Mouse (Mus musculus): ENCODE data around the gene Gadl1.

Gadl1 gene

DNA sequence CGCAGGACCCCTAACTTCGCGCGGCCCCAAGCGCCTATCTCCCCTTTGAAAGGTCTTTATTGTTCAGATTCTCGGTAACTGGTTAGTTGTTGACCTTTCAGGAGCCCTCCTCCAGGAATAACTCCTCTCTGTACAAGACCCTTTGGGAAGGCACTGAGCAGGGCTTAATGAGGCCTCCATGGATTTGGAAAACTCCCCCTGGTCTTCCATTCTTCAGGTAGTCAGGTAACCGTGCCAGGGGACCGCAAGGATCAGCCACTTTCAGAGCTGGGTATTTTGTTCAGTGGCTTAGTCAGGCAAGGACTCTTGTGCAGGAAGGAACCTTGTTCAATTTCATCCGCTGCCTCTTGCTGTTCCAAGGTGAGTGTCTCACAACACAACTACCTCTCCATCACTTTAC is at the start of gene Gadl1:
TSS of gene Gadl1 (plus strand) at position 301 of the 400 bp plus-strand sequence.
- no peak for DNase-seq (ENCODE audit: low spot score)

GRCm38 (mm10) chr9:115862802-115863201 is 46.5 kb upstream of the Gadl1 start:
- DNase-seq (ENCODE audit: low spot score): no peak

GRCm38 (mm10) chr9:115863326-115863725 is 45.9 kb upstream of the Gadl1 start:
- no peak for DNase-seq (ENCODE audit: low spot score)

- DNase-seq (ENCODE audit: low spot score): no peak
Measured at GRCm38 (mm10) chr9:115867277-115867676, 42.0 kb upstream of the Gadl1 start.

DNA sequence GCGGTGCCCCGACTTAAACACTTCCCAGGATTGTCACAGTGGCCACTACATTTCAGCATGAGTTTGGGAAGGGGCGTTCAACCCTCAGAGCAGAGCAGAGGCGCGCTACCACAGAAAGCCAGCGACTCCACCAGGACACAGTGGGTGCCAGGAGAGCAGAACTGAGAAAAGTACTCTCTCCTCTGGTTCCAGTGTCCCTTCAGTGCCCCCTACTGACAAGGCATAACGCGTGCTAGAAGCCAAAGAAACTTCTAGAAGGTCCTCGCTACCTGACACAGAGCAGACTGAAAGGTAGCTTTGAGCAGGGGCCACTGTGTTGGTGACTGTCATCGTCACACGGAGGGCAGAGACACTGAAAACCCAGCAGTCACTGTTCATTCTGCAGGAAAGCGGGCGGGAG is 39.1 kb upstream of the Gadl1 start:
- no peak for DNase-seq (ENCODE audit: low spot score)

DNA sequence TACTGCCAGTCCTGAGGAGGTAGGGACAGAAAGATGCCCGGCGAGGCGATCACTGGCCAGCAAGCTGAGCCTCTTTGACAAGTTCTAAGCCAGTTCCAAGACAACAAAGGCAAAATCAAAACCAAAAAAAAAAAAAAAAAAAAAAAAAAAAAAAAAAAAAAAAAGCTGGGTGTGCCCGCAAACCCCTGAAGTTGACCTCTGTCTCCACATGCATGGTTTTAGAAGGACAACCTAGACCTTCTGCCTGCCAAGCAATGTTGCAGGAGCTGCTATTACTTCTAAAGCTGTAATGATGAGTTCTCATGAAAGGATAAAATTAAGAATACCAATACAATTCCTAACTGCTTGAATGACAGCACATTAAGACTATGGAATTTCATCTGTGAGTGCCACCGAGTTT is 38.6 kb upstream of the Gadl1 start:
- no peak for DNase-seq (ENCODE audit: low spot score)

DNA sequence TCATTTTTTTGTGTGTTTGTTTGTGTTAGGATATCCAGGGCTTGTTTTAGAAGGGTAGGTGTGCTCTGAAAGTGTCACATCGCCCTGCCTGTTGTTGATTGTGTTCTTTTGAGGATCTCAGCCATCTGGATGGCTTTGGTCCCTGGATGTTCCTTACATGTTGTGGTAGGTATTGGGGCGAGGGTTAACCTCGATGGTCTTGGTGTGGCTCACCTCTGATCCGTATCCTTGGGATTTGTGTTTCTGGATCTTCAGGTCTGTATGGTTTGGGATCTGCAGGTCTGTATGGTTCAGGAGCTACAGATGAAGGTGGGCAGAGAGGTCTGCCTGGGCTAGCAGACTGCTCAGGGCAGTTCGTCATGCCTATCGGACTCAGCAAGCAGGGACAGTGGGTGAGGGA is 28.8 kb upstream of the Gadl1 start:
- no peak for DNase-seq (ENCODE audit: low spot score)

DNA sequence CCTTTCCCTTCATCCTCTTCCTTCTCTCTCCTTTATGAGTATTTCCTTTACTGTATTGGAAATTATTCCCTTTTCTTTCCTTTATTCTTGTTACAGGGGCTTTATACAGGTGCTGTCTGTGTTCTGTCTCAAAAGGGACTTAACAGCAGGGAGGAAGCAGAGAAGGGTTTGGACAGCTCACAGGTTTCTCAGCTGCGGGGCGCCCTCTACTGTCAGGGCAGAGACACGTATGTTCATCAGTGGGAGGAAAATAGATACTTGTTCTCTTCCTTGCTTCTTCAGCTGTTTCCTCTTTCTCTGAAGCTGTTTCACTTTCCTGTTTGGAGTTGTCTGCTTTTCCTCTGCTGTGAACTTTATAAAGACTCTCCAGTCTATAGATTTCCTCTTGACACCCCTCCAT is 28.1 kb upstream of the Gadl1 start:
- DNase-seq (ENCODE audit: low spot score): no peak

DNA sequence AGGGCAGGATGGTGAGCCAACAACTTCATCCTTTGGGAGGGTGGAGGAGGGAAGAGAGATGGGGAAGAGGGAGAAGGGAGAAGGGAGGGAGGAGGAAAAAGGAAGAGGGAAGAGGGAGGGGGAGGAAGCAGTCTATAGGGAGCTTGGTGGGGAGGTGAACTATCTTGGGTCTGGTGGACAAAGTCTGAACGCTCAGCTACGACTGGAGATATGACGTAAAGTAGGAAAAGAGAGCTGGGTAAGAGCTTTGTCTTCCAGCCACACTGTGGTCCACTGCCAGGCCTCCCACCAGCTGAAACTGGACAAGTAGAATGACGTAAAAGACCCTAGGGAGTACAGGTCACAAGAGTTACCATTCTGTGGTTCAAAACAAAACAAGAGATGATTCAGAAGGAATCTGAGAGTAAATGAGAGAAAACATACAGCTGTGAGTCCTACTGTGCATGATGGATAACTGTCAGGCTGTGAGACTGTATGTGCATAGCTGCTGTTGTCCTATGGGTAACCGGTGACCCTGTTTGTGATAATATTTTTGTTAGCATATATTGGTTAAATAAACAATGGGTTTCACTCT is 26.5 kb upstream of the Gadl1 start:
- no peak for DNase-seq (ENCODE audit: low spot score)

- no peak for DNase-seq (ENCODE audit: low spot score)
Measured at GRCm38 (mm10) chr9:115883413-115883812, 25.8 kb upstream of the Gadl1 start.

DNA sequence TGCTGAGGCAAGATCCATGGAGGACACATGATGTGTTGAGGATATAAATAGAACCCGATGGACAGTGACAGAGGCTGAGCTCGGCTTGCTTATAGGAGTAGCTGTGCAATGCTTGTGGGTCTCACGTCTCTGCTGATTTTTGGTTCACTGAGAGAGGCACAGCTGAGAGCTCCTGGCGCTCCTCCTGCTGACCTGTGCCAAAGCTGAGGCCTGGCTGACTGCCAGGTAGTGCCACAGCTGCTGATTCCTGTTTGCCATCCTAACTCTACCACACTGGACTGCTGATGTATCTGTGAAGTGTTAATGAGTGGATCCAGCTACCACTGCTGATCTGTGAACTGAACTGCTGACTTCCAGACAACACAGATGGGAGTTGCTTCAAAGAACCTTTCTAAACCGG is 21.7 kb upstream of the Gadl1 start:
- no peak for DNase-seq (ENCODE audit: low spot score)

- no peak for DNase-seq (ENCODE audit: low spot score)
Measured at GRCm38 (mm10) chr9:115893131-115893530, 16.1 kb upstream of the Gadl1 start.

DNA sequence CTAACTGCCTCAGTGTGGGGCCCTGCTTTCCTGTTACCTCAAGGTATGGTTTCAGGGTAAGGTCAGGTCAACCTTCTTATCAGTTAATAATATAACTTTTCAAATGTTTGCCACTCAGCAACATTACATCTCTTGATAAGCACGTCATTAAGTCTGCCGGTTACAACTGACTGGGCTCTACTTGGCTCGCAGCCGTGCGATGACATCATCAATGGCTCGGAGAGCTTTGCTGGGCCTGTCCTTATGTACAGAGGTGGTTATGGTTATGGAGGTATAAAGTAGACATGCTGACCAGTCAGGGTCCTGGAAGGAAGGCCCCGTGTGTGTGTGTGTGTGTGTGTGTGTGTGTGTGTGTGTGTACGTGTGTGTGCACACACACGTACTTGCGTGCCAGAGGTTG is 15.3 kb upstream of the Gadl1 start:
- no peak for DNase-seq (ENCODE audit: low spot score)

DNA sequence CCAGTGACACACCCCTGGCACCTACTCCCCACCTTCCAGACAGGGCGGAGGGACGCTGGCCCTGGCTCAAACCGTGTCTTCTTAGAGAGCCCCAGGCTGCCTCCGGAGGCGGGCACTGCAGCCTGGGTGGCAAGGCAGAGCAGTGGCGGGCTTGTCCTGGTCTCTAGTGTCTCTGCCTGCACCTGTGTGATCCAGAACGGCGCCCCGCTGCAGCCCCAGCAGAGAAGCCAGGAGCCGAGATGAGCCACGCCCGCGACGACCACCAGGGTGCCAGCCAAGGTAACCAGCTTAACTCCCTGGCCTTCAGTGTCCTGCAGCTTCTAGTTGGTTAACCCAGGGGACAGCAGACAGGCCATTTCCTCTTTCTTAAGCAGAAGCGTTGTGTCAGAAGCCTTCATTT is 930 bp upstream of the Gadl1 start:
- no peak for DNase-seq (ENCODE audit: low spot score)

DNA sequence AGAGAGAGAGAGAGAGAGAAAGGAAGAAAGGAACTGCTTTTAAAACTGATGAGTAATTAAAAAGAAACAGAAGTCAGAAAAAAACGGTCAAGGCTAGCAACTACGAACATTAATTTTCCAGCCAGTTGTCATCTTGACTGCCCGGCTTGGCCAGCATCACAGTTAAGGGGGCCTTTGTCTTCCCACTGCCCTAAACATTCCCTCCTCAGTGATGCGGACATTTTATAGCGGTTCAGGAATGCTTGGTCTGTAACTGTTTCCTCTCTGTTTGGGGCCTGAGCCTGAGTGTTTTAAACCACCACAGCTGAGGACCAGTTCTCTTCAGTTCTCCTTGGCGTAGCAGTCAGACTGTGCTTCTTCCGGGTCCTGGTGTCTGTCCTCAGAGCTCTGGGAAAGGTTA is 4.8 kb downstream of the Gadl1 start:
- no peak for DNase-seq (ENCODE audit: low spot score)

DNA sequence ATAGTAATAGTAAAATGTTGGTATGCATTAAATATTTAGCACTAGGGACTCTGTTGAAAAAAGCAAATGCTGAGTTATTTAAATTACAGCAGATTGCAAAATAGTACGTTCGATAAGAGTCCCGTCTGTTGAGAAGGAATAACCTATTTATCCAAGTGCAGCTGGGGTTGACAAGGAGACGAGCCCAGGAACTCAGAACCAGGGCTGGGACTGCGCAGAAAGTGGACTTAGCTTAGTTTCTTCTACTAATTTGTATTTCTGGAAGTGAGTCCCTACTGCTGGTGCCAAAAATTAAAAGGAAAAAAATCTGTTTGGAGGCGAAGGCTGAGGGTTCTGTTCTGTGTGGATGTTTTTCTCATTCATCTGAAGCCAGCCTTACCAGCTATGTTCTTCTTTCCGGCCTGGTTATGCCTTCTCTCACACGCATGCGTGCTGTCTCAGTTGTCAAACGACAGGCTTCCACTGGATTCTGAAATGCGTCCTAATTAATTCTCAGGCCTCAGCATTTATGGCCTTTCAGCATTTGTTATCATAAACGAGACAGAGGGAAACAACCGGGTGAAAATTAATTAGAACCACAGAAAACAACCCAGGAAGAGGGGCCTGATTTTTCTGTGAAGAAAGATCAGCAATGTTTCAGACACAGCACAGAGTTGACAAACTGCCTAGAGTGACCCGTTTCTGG is 6.5 kb downstream of the Gadl1 start:
- DNase-seq (ENCODE audit: low spot score): no peak

GRCm38 (mm10) chr9:115919736-115920135 is 10.5 kb downstream of the Gadl1 start:
- DNase-seq (ENCODE audit: low spot score): no peak

DNA sequence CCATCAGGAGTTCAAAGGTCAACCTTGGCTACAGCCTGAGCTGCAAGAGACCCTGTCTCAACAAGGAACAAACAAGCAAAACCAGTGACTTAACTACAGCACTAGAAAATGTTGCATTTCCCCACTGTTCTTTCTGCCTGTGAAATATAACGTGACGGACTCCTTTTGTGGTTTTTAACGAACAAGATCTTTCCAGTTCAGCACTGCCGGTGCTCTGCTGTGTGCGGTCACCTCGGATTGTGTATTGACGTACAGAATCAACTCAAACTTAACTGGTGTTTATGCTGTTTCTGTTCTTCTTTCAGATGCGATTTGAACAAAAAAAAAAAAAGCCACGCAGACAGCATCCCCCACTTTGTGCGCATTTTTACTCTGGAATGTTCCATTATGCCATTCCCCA is 13.4 kb downstream of the Gadl1 start:
- DNase-seq (ENCODE audit: low spot score): no peak

- no peak for DNase-seq (ENCODE audit: low spot score)
Measured at GRCm38 (mm10) chr9:115924094-115924493, 14.8 kb downstream of the Gadl1 start.

DNA sequence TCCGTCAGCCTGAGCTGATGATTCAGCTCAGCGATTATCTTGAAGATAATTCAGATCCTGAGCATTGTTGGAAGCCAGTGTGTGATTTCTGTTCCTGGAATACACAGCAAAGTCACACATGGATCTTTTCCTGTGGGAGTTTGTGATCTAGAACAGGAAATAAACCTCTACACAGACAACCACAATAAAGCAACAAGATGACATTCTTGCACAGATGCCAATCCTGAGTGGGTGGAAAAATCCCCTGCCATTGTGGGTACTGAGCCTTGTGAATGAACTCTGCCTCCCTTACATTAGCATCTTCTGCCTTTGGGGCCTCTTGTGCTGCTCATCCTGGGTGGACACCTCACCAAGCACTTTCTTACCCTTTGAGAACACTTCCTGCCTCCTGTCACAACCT is 22.5 kb downstream of the Gadl1 start:
- DNase-seq (ENCODE audit: low spot score): no peak

GRCm38 (mm10) chr9:115932741-115933140 is 23.5 kb downstream of the Gadl1 start:
- no peak for DNase-seq (ENCODE audit: low spot score)

DNA sequence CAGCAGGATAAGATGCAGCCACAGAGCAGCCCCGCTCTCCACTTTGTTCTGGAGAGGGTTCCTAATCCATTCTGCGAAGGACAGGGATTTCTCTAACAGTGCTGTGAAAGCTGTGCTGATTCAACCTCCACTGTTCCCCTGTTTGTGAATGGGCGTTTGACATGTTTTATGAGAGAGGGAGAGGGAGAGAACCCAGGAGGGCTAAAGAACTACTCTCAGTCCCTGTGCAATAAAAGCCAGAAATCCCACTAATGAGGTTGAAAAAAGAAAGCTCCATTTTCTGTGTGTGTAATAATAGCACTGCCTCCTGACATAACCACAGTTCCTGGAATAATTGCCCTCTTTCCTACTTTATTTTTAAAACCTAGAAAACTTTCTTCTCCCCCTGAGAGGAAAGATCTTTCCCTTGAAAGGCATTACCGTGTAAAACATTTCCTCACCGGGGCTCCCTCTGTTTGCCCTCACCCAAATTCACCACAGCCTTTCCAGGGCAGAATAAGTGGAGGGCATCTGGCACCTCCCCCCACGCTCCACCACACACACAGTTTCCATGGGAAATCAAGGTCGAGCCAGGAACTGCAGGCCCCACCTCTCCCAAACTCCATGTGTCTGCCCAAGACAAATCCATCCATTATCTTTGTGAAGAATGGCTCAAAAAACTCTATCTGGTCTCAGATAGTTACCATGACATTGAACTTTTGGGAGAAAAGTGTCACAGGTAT is 24.1 kb downstream of the Gadl1 start:
- no peak for DNase-seq (ENCODE audit: low spot score)

DNA sequence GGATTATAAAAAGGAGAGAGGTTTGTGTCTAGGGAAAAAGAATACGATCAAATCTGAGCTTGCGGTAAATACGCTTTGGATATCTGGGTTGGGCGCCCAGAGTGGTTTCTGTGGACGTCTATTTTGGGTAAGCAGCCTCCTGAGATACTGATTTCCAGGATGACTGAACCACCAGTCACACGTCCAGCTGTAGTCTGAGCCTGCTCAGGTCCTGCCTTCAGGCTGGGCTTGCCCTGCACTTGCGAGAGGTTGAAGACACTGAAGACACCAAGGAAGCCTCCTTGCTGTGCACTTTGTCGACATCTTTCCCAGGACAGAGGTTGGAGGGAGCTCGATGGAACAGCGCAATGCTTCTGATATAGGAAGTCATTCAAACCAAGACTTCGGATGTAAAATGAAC is 25.0 kb downstream of the Gadl1 start:
- DNase-seq (ENCODE audit: low spot score): no peak

- no peak for DNase-seq (ENCODE audit: low spot score)
Measured at GRCm38 (mm10) chr9:115936350-115936749, 27.1 kb downstream of the Gadl1 start.
